Mouse (Mus musculus) gastrocnemius, postnatal 10 days (tissue): ENCODE data around the gene Itgb5. TPM values are rescaled to one million over a fixed set of nuclear protein-coding genes. Genes with fewer than 3 reads are reported as not detected.

Source experiments
- DNase-seq: peaks from one replicate; pipeline ENCODE4 v3.0.0; 2021; ENCODE audit warnings: mixed read lengths
- long read RNA-seq, 2 experiments: library from polyadenylated mRNA; stranded (forward); transcript quantifications; one replicate each; pipeline ENCODE4 v2.0.0; 2021
- total RNA-seq, 2 experiments: library from RNA; stranded (reverse); gene quantifications; 2 replicates each; pipeline ENCODE4 v1.2.3; 2021

Itgb5 gene
- total RNA-seq = 10 to 100 TPM; 34.1 to 40.8 TPM
- long read RNA-seq, experiment 1, transcript Itgb5-202 (15 exons, 3,282 nt) = major isoform, 40 of 50 reads
- long read RNA-seq, experiment 1, partial matches to known transcripts = 1 of 50 reads
- long read RNA-seq, experiment 1, other reads (novel, unspliced or antisense) = 6 of 50 reads
- long read RNA-seq, experiment 2, transcript Itgb5-202 (15 exons, 3,282 nt) = major isoform, 48 of 54 reads
- long read RNA-seq, experiment 2, partial matches to known transcripts = 2 of 54 reads
- long read RNA-seq, experiment 2, other reads (novel, unspliced or antisense) = 2 of 54 reads

DNA sequence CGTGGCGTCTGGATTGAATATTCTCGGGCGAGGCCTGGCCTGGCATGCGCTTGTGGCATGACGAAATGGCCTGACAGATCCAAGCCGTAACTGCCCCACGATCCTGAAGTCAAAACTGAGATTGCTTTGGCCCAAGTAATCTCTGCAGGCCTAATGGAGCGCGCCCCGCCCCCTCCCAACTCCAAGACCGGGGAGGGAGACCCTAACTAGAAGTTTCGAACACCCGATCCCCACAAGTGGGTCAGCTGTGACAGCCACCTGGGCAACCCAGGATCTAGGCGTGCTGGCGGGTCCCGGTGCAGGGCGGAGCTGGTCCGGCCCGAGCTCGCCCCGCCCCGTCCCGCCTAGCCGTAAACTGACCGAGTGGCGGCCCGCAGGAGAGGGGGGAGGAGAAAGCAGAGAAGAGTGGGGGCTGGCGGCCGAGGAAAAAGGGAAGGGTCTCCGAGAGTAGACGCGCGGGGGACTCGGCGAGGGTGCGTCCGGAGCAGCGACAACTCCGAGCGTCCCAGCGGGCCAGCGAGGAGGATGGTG, at the start of gene Itgb5:
Itgb5 (plus strand) TSS at position 365 of the 531 bp plus-strand sequence.
- DNase-seq = peak; percentile 79

DNA sequence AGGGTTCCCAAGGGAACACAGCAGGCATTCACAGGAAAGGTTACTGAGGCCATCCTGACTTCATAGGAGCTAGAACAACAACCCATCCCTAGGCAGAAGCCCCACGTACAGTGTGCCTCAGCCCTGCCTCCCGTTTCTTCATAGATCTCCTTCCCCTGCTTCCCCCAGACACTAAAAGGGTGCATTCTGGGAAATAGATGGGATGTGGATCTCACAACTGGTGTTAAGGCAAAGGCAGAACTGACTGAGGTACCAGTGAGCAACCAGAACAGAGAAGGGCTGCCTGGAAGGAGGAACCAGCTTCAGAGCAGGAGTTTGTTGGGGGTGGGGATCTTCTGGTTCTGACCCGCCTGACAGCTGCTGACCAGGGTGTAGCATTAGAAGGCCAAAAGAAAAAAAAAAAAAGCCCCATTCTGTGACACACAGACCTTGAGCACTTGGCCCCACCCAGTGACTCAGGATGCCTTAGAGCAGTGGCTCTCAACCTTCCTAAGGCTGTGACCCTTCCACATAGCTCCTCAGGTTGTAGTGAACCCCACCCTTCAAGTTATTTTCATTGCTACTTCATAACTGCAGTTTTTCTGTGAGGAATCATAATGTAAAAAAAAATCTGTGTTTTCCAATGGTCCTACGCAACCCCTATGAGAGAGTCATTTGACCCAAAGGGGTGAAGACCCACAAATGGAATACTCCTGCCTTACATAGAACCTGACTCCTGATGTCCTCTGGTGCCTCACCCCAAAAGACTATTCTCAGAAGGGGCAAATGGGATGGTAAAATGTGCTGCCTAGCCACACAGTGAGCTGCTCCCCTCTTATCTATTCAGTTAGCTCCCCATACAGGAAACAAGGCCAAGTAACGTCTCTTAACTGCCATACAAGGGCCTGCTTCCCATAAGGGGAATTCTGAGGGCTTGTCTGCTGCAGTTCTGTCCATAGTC, 47.4 kb upstream of the Itgb5 start:
- no peak for DNase-seq

GRCm38 (mm10) chr16:33782729-33783091, 46.8 kb upstream of the Itgb5 start:
- DNase-seq = no peak

DNA sequence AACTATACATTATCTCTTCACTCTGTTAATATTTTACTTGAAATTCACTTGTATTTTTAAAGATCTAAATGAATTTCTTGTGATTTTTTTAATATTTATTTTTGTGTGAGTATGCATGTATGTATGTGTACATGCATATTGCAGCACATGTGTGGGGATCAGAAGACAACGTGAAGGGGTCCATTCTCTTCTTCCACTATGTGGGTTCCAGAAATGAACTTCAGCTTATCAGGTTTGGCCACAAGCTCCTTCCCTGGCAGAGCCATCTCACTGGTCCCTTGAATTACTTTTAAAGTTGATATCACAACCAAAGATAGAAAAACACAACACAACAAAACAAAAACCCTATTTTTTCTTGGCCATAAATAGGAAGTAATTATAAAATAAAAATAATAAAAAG, 44.9 kb upstream of the Itgb5 start:
- DNase-seq = no peak

DNA sequence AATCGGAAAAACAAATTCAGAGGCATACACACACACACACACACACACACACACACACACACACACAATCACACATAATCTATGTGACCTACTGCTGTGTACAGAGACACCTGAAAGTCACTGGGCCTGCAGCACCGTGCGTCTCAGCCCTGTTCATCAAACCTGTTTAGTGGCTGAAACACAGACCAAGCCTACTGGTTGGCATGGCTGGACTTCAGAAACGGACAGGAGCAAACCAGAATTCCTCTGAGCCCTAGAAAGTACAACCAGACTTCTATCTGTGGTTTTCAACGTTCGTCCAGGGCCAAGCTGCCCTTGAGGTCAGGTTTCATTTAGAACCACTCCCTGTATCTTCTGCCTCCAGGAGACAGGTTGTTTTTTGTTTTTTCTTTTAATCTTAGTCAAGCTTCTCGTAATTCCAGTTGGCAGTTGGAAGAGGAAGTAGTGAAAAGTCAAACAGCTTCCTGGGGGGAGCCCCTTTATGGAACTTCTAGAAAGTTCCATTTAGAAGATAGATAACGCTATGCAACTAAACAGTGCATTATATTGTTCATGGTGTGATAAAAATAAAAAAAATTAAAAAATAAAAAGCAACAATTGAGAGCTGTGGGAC, 44.3 kb upstream of the Itgb5 start:
- no peak for DNase-seq

DNA sequence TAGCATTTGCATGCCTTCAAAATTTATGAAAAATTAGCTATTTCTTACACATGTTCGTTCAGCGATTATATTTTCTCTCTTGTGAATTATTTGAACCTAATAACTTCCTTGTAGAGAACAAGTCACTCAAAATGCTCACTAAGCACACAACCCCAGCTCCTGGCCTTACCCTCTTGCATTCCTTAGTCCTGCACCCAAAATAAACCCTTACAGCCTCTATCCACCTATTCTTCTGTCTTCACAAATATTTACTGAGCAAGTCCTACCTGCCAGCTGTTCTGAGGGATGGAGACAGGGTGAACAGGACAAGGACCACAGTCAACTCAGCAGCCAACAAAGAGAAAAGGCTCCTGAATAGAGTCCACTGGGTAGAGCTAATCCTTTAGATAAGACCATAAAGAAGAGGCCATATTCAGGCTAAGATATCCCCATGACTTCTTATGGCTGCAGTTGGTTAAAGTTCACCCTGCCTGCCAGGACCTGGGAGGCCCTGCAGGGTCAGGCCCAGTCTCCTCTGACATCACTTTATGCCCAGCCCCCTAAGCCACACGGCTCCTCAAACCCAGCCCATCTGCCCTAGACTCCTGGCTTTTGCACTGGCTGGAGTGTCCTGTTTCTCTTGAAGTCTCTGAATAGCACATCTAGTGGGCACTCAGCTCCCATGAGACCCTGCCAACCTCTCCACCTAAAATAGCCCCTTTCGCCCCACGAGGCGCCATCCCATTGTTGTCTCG, 42.6 kb upstream of the Itgb5 start:
- no peak for DNase-seq

DNA sequence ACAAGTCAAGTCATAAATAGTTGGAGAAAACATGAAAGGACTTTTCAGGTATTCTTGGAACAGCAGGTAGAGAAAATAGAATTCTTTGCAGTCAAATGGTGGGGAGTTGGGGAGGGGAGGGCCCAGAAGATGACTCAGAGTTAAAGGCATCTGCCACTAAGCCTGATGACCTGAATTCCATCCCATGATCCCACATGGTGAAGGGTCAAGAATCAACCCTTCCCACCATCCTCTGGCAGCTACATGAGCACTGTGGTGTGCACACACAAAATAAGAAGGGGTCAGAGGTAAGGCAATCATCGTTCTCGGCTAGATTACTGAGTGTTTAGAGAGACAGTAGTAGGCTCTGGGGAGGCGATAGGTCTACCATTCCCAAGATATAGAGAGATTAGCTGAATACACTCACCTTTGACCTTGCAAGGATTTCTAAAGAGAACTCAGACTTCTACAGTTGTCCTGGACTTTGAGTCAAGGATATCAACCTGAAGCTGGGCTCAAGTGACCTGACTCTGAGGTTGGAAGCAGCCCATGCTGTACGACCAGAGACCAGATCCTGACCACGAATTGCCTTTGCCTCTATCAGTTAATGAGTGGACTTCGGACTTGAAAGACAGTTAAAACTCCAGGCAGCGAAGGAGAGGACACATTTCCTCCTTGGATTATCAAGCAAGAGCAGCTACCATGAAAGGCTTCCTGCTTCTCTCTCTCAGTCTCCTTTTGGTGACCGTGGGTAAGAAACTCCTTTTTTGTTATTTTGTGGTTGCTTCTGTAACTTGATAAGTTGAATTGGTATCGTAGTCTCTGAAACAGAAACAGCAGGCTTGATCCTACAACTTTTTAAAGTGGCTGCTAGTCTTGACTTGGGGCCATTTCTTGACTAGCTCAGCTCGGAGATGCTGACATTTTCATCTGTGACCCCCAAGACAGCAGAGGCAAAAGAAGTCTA, 35.3 kb upstream of the Itgb5 start, which contains the start of gene Muc13:
Muc13 (plus strand) TSS at position 192 of the 946 bp plus-strand sequence.
- no peak for DNase-seq

DNA sequence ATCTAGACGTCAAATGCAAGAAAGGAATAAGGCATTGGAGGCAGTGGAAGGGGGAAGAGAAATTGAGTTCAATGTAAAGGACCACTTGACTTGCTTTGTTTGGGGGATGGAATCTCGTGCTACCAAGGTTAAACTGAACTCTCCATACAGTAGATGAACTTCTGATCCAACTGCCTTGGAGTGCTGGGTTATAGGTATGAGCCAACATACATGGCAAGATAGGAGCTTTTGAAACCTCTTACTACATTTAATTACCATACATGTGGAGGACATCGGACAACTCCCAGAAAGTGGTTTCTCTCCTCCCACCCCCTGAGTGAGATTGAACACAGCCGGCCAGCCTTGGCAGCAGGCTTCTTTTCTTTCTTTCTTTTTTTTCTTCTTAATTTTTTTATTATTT, 34.4 kb upstream of the Itgb5 start:
- DNase-seq = no peak

GRCm38 (mm10) chr16:33795887-33796286, 33.6 kb upstream of the Itgb5 start:
- no peak for DNase-seq

DNA sequence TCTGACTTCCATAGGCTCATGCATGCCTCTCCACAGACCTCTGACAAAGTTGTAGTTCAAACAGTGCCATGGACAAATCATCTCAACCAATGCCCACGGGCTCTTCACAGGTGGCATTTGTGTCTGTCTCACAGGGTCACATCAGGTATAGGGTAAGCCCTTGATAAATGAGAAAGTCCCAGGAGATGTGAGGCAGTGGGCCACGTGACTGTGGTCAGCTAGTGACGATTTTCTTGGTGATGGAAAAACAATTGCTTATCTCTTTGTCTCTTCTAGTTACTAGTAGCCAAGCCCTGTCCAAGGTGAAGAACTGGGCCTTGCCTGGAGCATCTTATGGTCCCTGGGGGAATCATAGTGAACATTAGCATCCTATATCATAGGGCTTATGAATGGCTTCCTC, 32.7 kb upstream of the Itgb5 start:
- DNase-seq = no peak

DNA sequence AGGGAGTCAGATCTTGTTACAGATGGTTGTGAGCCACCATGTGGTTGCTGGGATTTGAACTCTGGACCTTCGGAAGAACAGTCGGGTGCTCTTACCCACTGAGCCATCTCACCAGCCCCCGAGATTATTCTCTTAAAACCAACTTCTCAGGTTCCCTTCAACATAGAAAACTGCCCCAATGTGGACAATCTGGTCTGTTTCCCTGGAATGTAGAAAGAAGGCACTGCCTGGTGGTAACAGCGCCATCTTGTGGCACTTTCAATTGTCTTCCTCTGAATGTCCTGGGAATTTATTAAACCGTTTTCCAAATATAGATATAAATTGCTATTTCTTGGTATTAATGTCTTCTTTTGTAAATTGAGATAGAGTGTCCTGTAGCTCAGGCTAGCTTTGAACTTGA, 31.6 kb upstream of the Itgb5 start:
- DNase-seq = peak; percentile 68

DNA sequence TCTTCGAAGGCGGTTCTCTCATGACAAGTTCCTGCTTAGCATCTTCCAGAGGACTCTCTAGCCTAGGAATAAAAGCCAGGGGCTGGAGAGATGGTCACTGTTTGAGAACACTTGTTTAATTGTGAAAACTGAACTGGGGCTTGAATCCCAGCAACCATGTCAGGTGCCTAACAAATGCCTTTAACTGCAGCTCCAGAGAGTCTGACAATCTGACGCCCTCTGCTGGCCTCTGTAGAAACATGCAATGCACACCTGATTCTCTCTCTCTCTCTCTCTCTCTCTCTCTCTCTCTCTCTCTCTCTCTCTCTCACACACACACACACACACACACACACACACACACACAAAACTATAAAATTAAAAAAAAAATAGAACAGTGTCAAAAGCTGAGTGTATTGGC, 19.5 kb upstream of the Itgb5 start:
- no peak for DNase-seq

GRCm38 (mm10) chr16:33818413-33819165, 10.9 kb upstream of the Itgb5 start:
- DNase-seq = no peak

DNA sequence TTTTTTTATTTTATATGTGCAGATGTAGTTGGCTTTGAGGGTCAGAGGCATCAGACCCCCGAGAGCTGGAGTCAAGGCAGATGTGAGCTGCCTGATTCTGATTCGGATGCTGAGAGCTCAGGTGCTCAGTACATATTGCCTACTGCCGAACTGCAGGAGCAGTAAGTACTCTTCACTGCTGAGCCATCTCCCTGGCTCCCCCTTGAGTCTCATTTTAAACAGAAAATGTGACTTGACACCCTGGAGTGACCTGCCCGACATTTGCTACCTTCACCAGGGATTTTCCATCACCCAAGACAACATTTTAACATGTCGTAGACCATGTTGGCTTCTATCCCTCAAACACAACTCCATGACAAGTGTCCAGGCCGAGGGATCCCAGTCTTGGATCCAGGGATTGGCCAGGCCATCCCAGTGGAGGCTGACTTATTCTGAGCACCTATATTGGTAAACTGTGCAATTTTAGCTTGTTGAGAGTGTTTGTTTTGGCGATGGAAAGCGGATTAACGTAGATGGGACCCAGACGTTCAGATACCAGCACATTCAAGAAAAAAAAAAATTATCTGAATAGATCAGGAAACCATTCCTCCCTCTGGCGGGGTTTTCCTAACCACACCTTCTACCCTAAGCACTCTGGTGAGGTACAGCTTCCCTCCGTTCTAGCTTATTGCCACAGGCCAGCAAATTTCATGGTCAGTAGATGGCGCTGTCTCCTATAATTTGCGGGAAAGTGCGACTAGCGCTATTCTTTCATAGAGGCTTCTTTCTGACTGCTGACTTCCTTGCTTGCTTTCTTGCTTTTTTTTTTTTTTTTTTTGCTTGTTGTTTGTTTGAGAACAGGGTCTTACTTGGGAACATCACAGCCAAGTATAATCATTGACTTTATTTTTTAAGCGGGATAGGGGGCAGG, 8.9 kb upstream of the Itgb5 start:
- DNase-seq = peak; percentile 90

DNA sequence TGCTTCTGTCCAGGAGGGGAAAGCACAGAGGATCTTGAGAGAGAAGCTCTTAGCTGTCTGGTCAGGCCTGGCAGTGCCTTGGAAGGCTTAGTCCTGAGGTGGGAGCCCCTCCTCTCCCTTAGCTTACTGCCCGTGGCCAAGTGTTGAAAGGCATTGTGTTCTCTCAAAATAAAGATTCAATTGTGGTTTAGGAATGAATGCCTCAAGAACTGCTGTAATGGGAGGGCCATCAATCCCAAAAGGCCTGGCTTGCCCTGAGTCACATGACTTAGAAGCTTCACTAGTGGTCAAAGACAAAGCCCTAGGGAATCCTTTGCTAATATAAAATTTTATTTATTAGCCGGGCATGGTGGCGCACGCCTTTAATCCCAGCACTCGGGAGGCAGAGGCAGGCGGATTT, 4.9 kb upstream of the Itgb5 start:
- DNase-seq = no peak

DNA sequence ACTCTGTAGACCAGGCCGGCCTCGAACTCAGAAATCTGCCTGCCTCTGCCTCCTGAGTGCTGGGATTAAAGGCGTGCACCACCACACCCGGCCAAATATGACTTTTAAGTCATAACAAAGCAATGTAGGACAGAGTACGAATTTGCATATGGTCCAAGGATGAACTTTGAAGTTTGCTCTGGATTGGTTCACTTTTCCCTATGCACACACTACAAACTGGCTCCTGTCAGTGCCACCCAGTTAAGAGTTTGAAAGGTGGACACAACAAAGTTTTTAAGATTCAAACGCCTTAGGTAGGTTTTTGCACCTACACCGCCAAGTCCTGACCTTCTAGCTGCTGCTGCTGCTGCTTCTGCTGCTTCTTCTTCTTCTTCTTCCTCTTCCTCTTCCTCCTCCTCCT, 969 bp upstream of the Itgb5 start:
- no peak for DNase-seq

- DNase-seq = peak; percentile 59
Observed at GRCm38 (mm10) chr16:33829842-33830511, 512 bp downstream of the Itgb5 start.

GRCm38 (mm10) chr16:33830512-33831105, 1.1 kb downstream of the Itgb5 start:
- no peak for DNase-seq
